Mouse (Mus musculus) neural tube, embryonic 11.5 days (tissue): ENCODE results near the gene Trim61. TPM values are rescaled to one million over a fixed set of nuclear protein-coding genes. Genes with fewer than 3 reads are reported as not detected.
"Not testable (repeated sequence)": the region's sequence is repeated elsewhere in the genome, so short reads cannot be mapped to it uniquely, and the experiment has no call there.

Experiments used
- ATAC-seq: fragments of 200-750 bp; cut with Nextera tagmentation; 2 replicates; pipeline ENCODE4 v1.8.0; 2017; ENCODE audit warnings: moderate number of reproducible peaks, mild to moderate bottlenecking, moderate TSS enrichment, moderate library complexity; ENCODE audit not compliant: insufficient read depth, low FRiP score, low TSS enrichment
- DNase-seq: peaks from one replicate; pipeline ENCODE4 v3.0.0-alpha.2; 2015; ENCODE audit warnings: low spot score
- H3K27ac ChIP-seq: fragments of 300-500 bp; sonication (generic); 2 replicates; pipeline ENCODE4 v1.5.1; 2014; ENCODE audit warnings: low read depth, mild to moderate bottlenecking, low read length
- H3K27me3 ChIP-seq: fragments of 300-500 bp; sonication (generic); 2 replicates; pipeline ENCODE4 v1.6.1; 2014; ENCODE audit warnings: mild to moderate bottlenecking, low read length, mixed read lengths; ENCODE audit not compliant: control insufficient read depth, insufficient read depth
- H3K36me3 ChIP-seq: fragments of 300-500 bp; sonication (generic); 2 replicates; pipeline ENCODE4 v1.6.1; 2014; ENCODE audit warnings: mild to moderate bottlenecking, low read length, moderate library complexity, mixed read lengths; ENCODE audit not compliant: control insufficient read depth, insufficient read depth
- H3K4me1 ChIP-seq: fragments of 300-500 bp; sonication (generic); 2 replicates; pipeline ENCODE4 v1.6.1; 2014; ENCODE audit warnings: low read length, mixed read lengths; ENCODE audit not compliant: control insufficient read depth, insufficient read depth
- H3K4me2 ChIP-seq: fragments of 300-500 bp; sonication (generic); 2 replicates; pipeline ENCODE4 v1.6.1; 2014; ENCODE audit warnings: low read depth, mild to moderate bottlenecking, moderate library complexity
- H3K4me3 ChIP-seq: fragments of 300-500 bp; sonication (generic); 2 replicates; pipeline ENCODE4 v1.5.1; 2014; ENCODE audit warnings: low read depth, low read length
- H3K9ac ChIP-seq: fragments of 300-500 bp; sonication (generic); 2 replicates; pipeline ENCODE4 v1.6.1; 2014; ENCODE audit warnings: mild to moderate bottlenecking, low read length
- H3K9me3 ChIP-seq: fragments of 300-500 bp; sonication (generic); 2 replicates; pipeline ENCODE4 v1.6.1; 2016; ENCODE audit warnings: low read length; ENCODE audit not compliant: control insufficient read depth
- WGBS: fragments of 180-500 bp; shearing (Covaris S2); extraction: QIAGEN DNeasy Blood & Tissue Kit; methylation state at CpG from one replicate; pipeline ENCODE4 v1.1.7; 2014; 5-methylcytosine and 5-hydroxymethylcytosine counted together
- polyA plus RNA-seq: library from polyadenylated mRNA; unstranded; fragments of >200 nt; fragmentation: Nextera tagmentation; extraction: Ambion mirVana; gene quantifications from 2 replicates; pipeline ENCODE4 v1.2.1, GENCODE M21; 2014

Gene Trim61
- polyA plus RNA-seq, 1 experiment from 2014 or later, result 0.15 TPM

DNA sequence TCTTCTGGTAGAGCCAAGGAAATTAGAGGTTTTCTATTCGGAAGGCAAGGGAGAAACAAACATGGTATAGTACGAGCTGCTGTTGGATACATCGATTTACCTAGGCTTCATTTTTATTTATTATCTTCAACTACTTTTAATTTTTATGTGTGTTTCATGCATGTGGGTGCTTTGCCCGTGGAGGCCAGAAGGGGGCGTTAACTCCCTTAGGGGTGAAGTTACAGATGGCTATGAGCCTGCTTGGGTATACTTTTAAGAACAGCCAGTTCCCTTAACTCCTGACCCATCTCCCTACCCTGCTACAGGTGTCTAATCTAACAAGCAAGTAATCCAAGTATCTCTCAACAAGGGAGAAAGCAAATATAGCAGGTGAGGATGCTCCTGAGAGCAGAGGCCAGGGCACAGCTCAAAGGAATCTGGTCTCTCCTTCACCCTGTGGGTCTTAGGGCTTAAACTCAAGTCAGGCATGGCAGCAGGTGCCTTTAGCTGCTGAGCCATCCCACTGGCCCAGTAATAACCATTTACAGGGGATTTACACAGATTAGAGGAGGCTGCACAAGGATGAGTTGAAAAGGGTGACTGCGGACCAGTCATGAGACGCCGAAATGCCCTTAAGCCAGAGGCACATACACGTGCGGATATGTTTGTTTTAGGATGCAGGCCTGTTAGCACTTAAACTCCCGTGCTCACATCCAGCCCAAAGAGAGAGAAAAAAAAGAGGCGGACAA, 10.8 kb upstream of the Trim61 start:
- ATAC-seq, result no peak
- Histone ChIP-seq H3K9me3 (no peaks in the 10 kb centered on the region), H3K4me1 (no peaks in the 10 kb centered on the region), H3K4me2 (no peak overlapping the region), H3K4me3 (no peak overlapping the region), H3K27ac (no peak overlapping the region), H3K36me3 (no peaks in the 10 kb centered on the region), H3K27me3 (no peaks in the 10 kb centered on the region), H3K9ac (no peak overlapping the region)
- WGBS, result 88% methylated on average over 12 of the region's 12 CpGs
- no peak for DNase-seq

DNA sequence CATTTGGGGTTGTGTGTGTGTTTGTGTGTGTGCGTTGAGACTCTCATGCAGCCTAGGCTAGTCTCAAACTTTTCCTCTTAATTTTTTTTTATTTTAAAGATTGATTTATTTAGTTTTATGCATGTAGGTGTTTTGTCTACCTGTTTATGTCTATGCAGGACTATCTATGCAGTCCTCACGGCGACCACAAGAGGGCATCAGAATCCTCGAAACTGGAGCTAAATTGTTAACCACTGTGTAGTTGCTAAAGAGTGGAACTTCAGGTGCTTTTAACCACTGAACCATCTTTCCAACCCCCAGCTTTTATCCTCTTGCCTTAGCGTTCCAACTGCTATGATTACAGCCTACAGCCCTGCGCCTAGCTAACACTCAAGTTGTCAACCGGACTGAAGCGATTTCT, 4.2 kb upstream of the Trim61 start:
- Histone ChIP-seq H3K9me3 (no peaks in the 10 kb centered on the region), H3K27ac (no peak overlapping the region), H3K4me1 (no peaks in the 10 kb centered on the region), H3K4me3 (no peak overlapping the region), H3K4me2 (no peak overlapping the region), H3K36me3 (no peaks in the 10 kb centered on the region), H3K27me3 (no peaks in the 10 kb centered on the region), H3K9ac (no peak overlapping the region)
- DNase-seq, result peak; percentile 45
- WGBS, result 51% methylated on average over 8 of the region's 8 CpGs
- ATAC-seq, result 0 out of 2 replicates have a peak, but pooled peaks have one; percentile 38

DNA sequence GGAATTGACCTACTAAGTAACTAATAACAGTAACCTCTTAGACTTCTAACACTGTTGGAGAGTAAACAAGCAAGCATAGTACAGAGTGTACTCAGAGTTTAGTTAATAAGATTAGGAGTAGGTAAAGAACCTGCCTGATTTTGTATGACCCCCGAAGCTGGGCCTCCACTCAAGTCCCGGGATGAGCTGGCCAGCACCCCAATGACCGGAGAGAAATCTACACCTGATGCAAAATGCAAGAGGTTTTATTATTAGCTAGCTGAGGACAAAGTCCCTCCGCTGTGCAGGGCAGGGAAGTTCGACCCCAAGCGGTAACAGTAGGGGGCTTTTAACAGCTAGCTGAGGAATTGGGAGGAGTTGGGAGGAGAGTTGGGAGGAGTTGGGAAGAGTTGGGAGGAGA, 10.7 kb downstream of the Trim61 start:
- not testable (repeated sequence) for H3K4me1 ChIP-seq, H3K9me3 ChIP-seq, H3K9ac ChIP-seq, H3K36me3 ChIP-seq, H3K4me2 ChIP-seq, DNase-seq, H3K4me3 ChIP-seq, H3K27me3 ChIP-seq, H3K27ac ChIP-seq, ATAC-seq
- 79% methylated on average over 6 of the region's 6 CpGs for WGBS

DNA sequence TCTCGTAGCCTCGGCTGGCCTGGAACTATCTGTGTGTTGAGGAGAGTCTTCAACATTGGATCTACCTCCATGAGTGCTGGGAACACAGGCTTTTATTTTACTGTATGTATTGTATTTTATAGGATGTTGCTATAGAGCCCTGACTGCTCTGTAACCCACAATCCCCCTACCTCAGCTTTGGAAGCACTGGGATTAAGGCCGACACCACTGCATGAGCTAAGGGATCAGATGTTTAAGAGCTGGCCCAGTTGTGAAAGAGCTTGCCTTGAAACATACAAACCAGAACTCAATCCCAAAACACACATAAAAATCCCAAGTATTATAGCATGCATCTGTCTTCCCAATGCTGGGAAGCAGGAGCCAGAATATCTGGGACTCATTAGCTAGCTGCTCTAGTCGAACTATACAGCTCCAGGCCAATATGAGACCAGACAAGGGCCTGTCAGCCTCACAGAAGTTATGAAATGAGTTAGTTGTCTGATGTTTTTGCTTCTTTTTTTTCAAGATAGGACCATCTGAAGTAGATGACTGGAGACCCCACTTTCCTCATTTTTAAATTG, 19.4 kb downstream of the Trim61 start:
- Histone ChIP-seq H3K4me2 (no peak overlapping the region), H3K27me3 (no peaks in the 10 kb centered on the region), H3K36me3 (no peaks in the 10 kb centered on the region), H3K4me3 (no peak overlapping the region), H3K27ac (no peak overlapping the region), H3K9ac (no peak overlapping the region), H3K9me3 (no peaks in the 10 kb centered on the region), H3K4me1 (no peaks in the 10 kb centered on the region)
- DNase-seq (no peak), ATAC-seq (no peak)
- WGBS, result 85% methylated on average over 4 of the region's 4 CpGs

DNA sequence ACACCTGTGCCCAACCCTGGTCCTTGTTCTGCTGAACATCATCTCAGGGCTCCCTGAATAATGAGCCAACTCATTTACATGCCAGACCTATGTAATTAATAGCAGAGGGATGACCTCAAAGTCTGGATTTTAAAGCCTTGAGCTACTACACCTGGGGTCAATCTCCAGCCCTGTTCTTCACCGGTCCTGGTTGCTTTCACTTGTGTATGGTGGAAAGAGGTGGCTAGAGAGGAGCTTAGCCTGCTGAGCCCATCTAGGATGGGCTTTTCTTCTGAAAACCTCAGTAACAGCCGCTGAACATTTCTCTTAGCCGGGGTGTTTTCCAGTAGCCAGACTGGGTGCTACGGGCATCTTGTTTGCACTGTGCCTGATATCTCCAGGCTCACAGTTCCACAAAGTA, 30.6 kb downstream of the Trim61 start, which contains the start of gene Trim75:
TSS of gene Trim75 (minus strand) at position 101 of the 400 bp plus-strand sequence.
- H3K4me3 ChIP-seq, result no peak within 1 kb of the TSS
- no peaks in the 10 kb centered on the region for H3K36me3 ChIP-seq
- H3K9me3 ChIP-seq, result no peaks in the 10 kb centered on the region
- H3K27ac ChIP-seq, result no peak within 1 kb of the TSS
- no peak within 1 kb of the TSS for H3K9ac ChIP-seq
- H3K27me3 ChIP-seq, result no peaks in the 10 kb centered on the region
- DNase-seq, result no peak
- H3K4me1 ChIP-seq, result no peaks in the 10 kb centered on the region
- 89% methylated on average over 4 of the region's 4 CpGs for WGBS
- ATAC-seq, result no peak
- H3K4me2 ChIP-seq, result no peak within 1 kb of the TSS

DNA sequence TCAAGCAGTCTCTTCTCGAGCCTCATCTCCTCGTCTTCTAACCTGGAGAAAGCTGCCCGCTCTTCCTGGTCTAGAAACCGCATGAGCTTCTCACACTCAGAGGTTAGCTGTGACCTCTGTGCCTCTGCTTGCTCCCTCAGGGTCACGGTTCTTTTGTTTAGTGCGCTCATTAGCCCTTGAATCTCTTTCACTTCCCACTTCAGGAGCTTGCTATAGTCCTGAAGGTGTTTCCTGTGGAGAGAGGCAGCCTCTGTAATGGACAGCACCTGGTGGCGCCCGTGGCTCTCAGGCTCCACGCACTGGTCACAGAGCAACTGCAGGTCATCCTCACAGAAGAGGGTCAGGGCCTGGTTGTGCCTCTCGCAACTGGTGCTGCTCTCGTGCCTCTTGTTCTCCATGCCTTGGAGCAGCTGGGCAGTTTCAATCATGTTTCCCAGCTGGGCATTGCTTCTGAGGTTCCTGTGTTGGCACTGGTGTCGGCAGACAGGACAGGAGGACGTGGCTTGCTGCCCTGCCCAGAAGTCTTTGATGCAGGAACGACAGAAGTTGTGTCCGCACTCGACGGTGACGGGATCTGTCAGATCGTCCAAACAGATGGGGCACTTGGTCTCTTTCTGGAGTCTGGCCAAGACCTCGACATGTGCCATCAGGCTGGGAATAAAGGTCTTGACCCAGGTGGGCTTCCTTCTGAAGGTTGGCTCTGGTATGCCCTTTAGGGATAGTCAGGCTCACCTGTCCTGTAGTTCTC, 35.0 kb downstream of the Trim61 start:
- H3K27ac ChIP-seq, result no peak overlapping the region
- DNase-seq (no peak), ATAC-seq (no peak)
- no peak overlapping the region for H3K4me2 ChIP-seq
- H3K36me3 ChIP-seq, result no peaks in the 10 kb centered on the region
- H3K9me3 ChIP-seq, result no peaks in the 10 kb centered on the region
- no peaks in the 10 kb centered on the region for H3K27me3 ChIP-seq
- WGBS, result 77% methylated on average over 20 of the region's 20 CpGs
- no peak overlapping the region for H3K4me3 ChIP-seq
- no peak overlapping the region for H3K9ac ChIP-seq
- H3K4me1 ChIP-seq, result no peaks in the 10 kb centered on the region

Other genes starting within 250 kb of the Trim61 start
- 20.0 and 20.2 TPM in 2 replicates for gene Klhl2, start 168.5 kb downstream of the Trim61 start, polyA plus RNA-seq
- 19.4 and 21.8 TPM in 2 replicates for gene Tmem192, start 71.3 kb downstream of the Trim61 start, polyA plus RNA-seq
- gene Trim75, start 30.7 kb downstream of the Trim61 start, polyA plus RNA-seq, result not detected in 2 replicates
- gene Trim60, start 61 bp upstream of the Trim61 start, polyA plus RNA-seq, result not detected in 2 replicates
- gene Apela, start 18.8 kb upstream of the Trim61 start, polyA plus RNA-seq, result 9.3 and 10.3 TPM in 2 replicates
- not detected in 2 replicates for gene Gm10663, start 56.5 kb upstream of the Trim61 start, polyA plus RNA-seq
- not detected in 2 replicates for gene BC030870, start 111.0 kb upstream of the Trim61 start, polyA plus RNA-seq